Mouse (Mus musculus) urinary bladder, postnatal 36 days (tissue): ENCODE measurements around the gene Fam173a.
A peak's percentile ranks its signal among the peaks of the same experiment; 100 is the strongest.
"Not testable (repeated sequence)": the region's sequence is repeated elsewhere in the genome, so short reads cannot be mapped to it uniquely, and the experiment has no call there.

ENCODE experiments used
- DNase-seq, 2 experiments: peaks; one replicate each; pipeline ENCODE4 v3.0.0; 2022; ENCODE audit warnings: low spot score in 2 of 2, mixed read lengths in 1 of 2

Gene Fam173a

DNA sequence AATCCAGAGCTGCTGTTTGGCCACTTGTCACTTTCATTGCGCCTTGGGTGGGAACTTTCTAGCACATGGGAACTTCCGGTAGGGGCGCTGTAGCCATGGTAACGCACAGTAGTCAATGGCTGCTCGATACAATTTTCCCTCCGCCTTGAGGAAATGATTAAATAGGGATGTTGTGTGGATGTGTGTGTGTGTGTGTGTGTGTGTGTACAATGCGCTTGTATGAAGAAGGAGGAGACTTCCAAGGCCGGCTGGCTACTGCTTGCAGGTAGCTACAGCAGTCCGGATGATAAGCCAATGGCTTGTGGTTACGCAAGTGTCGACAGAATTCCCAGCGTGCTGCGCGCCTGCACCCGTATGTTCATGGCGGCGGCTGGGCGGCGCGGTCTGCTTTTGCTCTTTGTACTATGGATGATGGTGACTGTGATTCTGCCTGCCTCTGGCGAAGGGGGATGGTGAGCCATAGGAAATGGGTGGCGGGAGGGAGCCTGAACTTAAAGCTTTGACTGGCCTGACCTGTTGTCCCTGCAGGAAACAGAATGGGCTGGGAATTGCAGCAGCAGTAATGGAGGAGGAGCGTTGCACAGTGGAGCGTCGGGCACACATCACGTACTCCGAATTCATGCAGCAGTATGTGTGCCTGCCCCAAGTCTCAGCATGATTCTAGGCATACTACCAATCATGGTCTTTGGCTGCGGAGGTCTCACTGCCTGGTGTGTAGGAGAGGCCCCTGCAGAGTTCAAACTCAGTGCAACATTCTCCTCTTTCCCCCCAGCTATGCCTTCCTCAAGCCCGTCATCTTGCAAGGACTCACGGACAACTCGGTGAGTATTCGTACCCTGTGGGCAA, 36.2 kb upstream of the Fam173a start, which contains the start of gene Jmjd8:
Jmjd8 (plus strand) TSS at position 156 of the 846 bp plus-strand sequence.
- peak; percentile 69 to 76 for DNase-seq

GRCm38 (mm10) chr17:25828223-25828594, 35.5 kb upstream of the Fam173a start:
- DNase-seq, result no peak

- no peak for DNase-seq
Observed at GRCm38 (mm10) chr17:25827546-25828222, 35.0 kb upstream of the Fam173a start.

- no peak for DNase-seq
Observed at GRCm38 (mm10) chr17:25827011-25827410, 34.3 kb upstream of the Fam173a start.

GRCm38 (mm10) chr17:25825984-25826570, 33.4 kb upstream of the Fam173a start:
- no peak for DNase-seq

- DNase-seq, result no peak
Observed at GRCm38 (mm10) chr17:25825311-25825710, 32.6 kb upstream of the Fam173a start.

DNA sequence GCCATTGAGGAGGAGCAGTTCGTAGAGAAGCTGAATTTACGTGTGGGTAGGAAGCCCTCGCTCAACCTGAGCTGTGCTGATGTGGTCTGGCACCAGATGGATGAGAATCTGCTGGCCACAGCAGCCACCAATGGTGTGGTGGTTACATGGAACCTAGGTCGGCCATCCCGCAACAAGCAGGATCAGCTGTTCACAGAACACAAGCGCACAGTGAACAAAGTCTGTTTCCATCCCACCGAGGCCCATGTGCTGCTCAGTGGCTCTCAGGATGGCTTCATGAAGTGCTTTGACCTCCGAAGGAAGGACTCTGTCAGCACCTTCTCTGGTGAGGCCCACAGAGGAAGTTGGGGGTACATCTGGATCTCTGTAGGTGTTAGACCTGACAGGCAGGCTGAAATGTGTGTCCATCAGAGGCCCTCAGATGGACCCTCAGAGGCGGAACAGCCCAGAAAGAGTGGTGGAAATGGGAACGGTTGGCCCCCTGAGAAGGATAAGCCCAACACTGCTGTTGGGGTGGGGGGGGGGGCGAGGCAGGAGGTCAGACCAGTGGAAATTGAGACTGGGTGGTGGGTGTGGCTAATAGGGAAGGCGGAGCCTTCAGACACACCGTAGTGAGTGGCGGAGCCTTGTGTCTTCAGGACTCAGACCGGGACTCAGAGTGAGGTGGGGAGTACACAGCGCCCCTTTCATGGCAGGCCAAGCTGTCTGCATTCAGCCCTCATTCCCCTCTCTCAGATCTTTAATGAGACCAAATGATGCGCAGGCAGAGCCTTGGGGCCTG, 31.9 kb upstream of the Fam173a start:
- no peak for DNase-seq

DNA sequence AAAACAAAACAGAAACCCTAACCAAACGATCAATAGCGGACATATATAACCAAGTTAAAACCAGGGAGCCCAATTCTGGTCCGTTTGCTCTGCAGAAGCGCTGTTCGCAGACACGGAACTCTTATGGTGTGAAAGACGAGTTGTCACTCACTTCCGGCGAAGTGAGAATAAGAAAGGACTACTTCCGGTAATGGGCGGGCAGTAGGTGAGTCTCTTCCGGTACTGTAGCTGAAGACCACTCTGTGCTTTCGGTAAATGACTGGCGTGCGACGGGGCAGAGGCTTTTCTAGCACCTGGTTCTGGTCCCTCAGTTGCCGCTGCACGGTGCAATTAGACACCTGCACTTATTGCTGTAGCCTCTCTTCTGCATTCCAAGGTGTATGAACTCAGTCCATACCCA, 30.8 kb upstream of the Fam173a start, which contains the start of gene Wdr24:
Wdr24 (plus strand) TSS at position 176 of the 400 bp plus-strand sequence.
- DNase-seq, result peak; percentile 71 to 72

- no peak for DNase-seq
Observed at GRCm38 (mm10) chr17:25818851-25819780, 26.4 kb upstream of the Fam173a start.

DNA sequence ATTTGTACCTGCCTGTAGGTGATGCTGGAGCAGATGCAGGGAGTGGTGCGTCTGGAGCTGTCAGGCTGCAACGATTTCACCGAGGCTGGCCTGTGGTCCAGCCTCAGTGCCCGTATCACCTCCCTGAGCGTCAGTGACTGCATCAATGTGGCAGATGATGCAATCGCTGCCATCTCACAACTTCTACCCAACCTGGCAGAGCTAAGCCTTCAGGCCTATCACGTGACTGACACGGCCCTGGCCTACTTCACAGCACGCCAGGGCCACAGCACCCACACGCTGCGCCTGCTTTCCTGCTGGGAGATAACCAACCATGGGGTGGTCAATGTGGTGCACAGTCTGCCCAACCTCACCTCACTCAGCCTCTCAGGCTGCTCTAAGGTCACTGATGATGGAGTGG, 25.0 kb upstream of the Fam173a start:
- no peak for DNase-seq

DNA sequence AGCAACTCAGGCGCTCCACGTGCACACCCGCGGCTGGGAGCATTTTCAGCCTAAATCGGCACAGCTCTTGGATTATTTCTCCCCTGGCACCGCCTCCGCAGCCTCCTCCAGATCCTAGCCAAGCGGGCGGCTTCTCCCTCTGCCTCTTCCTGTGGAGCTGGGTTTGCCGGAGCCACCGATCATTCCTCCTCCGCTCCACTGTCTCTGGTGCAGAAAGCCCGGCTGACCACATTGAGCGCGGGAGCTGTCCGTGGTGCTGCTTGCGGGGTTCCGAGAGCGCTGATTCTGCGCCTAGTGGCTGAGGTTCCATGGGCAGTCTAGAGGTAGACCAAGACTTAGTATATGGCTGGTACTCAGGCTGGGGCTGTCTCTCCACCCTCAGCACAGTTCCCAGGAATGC, 20.8 kb upstream of the Fam173a start:
- peak; percentile 72 to 84 for DNase-seq

DNA sequence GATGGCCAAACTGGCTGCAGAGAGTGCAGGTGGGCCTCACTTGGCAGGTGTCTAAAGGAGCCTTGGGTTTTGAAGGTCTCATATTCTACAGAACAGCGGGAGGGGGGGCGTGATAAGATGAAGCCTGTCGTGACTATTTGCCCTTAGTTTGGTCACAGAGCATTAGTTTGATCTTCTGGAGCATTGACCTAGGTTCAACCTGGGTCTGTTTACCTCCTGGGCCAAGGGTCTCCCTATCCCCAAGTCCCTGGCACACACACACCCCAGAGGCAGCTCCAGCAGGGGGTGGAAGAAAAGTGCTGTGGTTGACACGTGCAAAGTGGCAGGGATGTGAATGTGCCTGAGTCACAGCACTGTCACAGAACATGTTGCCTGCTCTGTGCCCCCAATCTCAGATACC, 18.2 kb upstream of the Fam173a start:
- DNase-seq, result no peak

GRCm38 (mm10) chr17:25809606-25810340, 17.1 kb upstream of the Fam173a start:
- no peak for DNase-seq

GRCm38 (mm10) chr17:25808789-25809605, 16.3 kb upstream of the Fam173a start, which contains the start of gene Fbxl16:
TSS of gene Fbxl16 (plus strand) at chr17:25809085.
- DNase-seq, result peak in 1 of 2 experiments; percentile 66

DNA sequence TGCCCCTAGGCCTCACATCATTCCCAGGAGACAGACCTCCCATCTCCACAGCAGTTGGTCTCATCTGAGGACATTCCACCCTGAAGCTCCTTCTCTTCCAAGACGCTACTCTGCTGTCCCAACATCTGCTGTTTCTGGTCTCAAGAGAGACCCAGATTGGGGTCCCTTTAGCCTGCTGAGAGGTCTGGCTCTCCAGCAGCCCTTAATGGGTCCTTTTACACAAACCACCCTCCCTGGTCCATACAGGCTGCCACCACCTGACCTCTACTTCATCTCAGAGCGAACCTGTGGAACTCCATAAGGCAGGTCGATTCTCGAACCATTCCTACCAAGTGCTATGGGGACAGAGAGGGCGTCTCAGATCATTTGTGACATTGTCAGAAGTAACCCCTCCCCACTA, 15.3 kb upstream of the Fam173a start:
- DNase-seq, result no peak

- DNase-seq, result not testable (repeated sequence)
Observed at GRCm38 (mm10) chr17:25807452-25807851, 14.8 kb upstream of the Fam173a start.

DNA sequence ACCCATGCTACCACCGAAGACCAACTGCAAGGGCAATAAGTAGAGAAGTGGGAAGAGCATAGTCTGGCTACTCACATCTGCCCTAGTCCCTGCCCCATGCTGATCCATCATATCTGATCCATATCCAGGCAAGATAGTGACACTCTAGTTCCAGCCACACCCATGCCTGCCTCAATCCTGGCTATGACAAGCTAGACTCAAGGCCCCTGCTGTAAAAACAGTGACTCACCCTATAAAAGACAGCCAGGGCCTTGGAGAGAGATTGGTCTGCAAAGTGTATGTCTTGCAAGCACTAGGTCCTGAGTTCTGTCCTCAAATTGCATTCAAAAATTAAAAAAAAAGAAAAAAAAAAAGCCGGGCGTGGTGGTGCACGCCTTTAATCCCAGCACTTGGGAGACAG, 13.8 kb upstream of the Fam173a start:
- DNase-seq, result no peak

GRCm38 (mm10) chr17:25802825-25803517, 10.3 kb upstream of the Fam173a start:
- DNase-seq, result no peak
